Mouse (Mus musculus): ENCODE measurements around the gene Brinp2. TPM values are rescaled to one million over a fixed set of nuclear protein-coding genes. Genes with fewer than 3 reads are reported as not detected.

Brinp2 gene
- polyA plus RNA-seq, 1 experiment from 2014 or later: 2.7 TPM

GRCm38 (mm10) chr1:158218750-158219149 is 137.4 kb downstream of the Brinp2 start:
- DNase-seq (ENCODE audit: low spot score): no peak
- no peak overlapping the region for H3K4me3 ChIP-seq (ENCODE audit: low read depth, low read length)
- H3K27ac ChIP-seq (ENCODE audit: low read depth, low read length): no peak overlapping the region
- H3K9me3 ChIP-seq (ENCODE audit: control insufficient read depth, low read length): no peaks in the 10 kb centered on the region
- no peak for ATAC-seq (ENCODE audit: low FRiP score)
- no peaks in the 10 kb centered on the region; the same call in 1 of the 2 replicates for H3K4me1 ChIP-seq (replicated peaks; ENCODE audit: control insufficient read depth, insufficient read depth, low read length)
- H3K9ac ChIP-seq (ENCODE audit: low read depth, low read length): no peak overlapping the region
- H3K27me3 ChIP-seq (ENCODE audit: control insufficient read depth, insufficient read depth, low read length): no peaks in the 10 kb centered on the region
- no peaks in the 10 kb centered on the region for H3K36me3 ChIP-seq (ENCODE audit: control insufficient read depth, insufficient read depth, low read length)
- 71% methylated on average over 1 of the region's 1 CpGs for WGBS
- H3K4me2 ChIP-seq (replicated peaks; ENCODE audit: low read depth, low read length): no peak overlapping the region

- Histone ChIP-seq H3K9me3 (ENCODE audit: control insufficient read depth, low read length) (no peaks in the 10 kb centered on the region), H3K9ac (ENCODE audit: low read depth, low read length) (no peak overlapping the region), H3K36me3 (ENCODE audit: control insufficient read depth, insufficient read depth, low read length) (no peaks in the 10 kb centered on the region), H3K4me2 (replicated peaks; ENCODE audit: low read depth, low read length) (no peak overlapping the region), H3K27me3 (ENCODE audit: control insufficient read depth, insufficient read depth, low read length) (no peaks in the 10 kb centered on the region), H3K4me3 (ENCODE audit: low read depth, low read length) (no peak overlapping the region), H3K4me1 (replicated peaks; ENCODE audit: control insufficient read depth, insufficient read depth, low read length) (no peaks in the 10 kb centered on the region; the same call in 1 of the 2 replicates), H3K27ac (ENCODE audit: low read depth, low read length) (no peak overlapping the region)
- WGBS: 61% methylated on average over 2 of the region's 2 CpGs
- no peak for DNase-seq (ENCODE audit: low spot score)
- ATAC-seq (ENCODE audit: low FRiP score): no peak
Measured at GRCm38 (mm10) chr1:158218294-158218693, 137.8 kb downstream of the Brinp2 start.

- no peak overlapping the region for H3K4me2 ChIP-seq (replicated peaks; ENCODE audit: low read depth, low read length)
- H3K9ac ChIP-seq (ENCODE audit: low read depth, low read length): no peak overlapping the region
- H3K36me3 ChIP-seq (ENCODE audit: control insufficient read depth, insufficient read depth, low read length): no peaks in the 10 kb centered on the region
- H3K4me3 ChIP-seq (ENCODE audit: low read depth, low read length): no peak overlapping the region
- H3K4me1 ChIP-seq (replicated peaks; ENCODE audit: control insufficient read depth, insufficient read depth, low read length): no peaks in the 10 kb centered on the region; the same call in 1 of the 2 replicates
- WGBS: 68% methylated on average over 9 of the region's 9 CpGs
- no peak overlapping the region for H3K27ac ChIP-seq (ENCODE audit: low read depth, low read length)
- no peaks in the 10 kb centered on the region for H3K9me3 ChIP-seq (ENCODE audit: control insufficient read depth, low read length)
- DNase-seq (ENCODE audit: low spot score) (no peak), ATAC-seq (ENCODE audit: low FRiP score) (no peak)
- H3K27me3 ChIP-seq (ENCODE audit: control insufficient read depth, insufficient read depth, low read length): no peaks in the 10 kb centered on the region
Measured at GRCm38 (mm10) chr1:158215581-158215980, 140.5 kb downstream of the Brinp2 start.

GRCm38 (mm10) chr1:158214743-158215142 is 141.4 kb downstream of the Brinp2 start:
- ATAC-seq (ENCODE audit: low FRiP score) (no peak), DNase-seq (ENCODE audit: low spot score) (no peak)
- Histone ChIP-seq H3K27ac (ENCODE audit: low read depth, low read length) (no peak overlapping the region), H3K27me3 (ENCODE audit: control insufficient read depth, insufficient read depth, low read length) (no peaks in the 10 kb centered on the region), H3K9me3 (ENCODE audit: control insufficient read depth, low read length) (no peaks in the 10 kb centered on the region), H3K4me3 (ENCODE audit: low read depth, low read length) (no peak overlapping the region), H3K4me1 (replicated peaks; ENCODE audit: control insufficient read depth, insufficient read depth, low read length) (no peaks in the 10 kb centered on the region), H3K9ac (ENCODE audit: low read depth, low read length) (no peak overlapping the region), H3K36me3 (ENCODE audit: control insufficient read depth, insufficient read depth, low read length) (no peaks in the 10 kb centered on the region), H3K4me2 (replicated peaks; ENCODE audit: low read depth, low read length) (no peak overlapping the region)
- WGBS: 42% methylated on average over 5 of the region's 5 CpGs

GRCm38 (mm10) chr1:158213736-158214135 is 142.4 kb downstream of the Brinp2 start:
- H3K36me3 ChIP-seq (ENCODE audit: control insufficient read depth, insufficient read depth, low read length): no peaks in the 10 kb centered on the region
- no peak overlapping the region for H3K27ac ChIP-seq (ENCODE audit: low read depth, low read length)
- 89% methylated on average over 4 of the region's 4 CpGs for WGBS
- no peak overlapping the region for H3K9ac ChIP-seq (ENCODE audit: low read depth, low read length)
- ATAC-seq (ENCODE audit: low FRiP score): no peak
- no peaks in the 10 kb centered on the region for H3K4me1 ChIP-seq (replicated peaks; ENCODE audit: control insufficient read depth, insufficient read depth, low read length)
- H3K4me2 ChIP-seq (replicated peaks; ENCODE audit: low read depth, low read length): no peak overlapping the region
- no peak overlapping the region for H3K4me3 ChIP-seq (ENCODE audit: low read depth, low read length)
- H3K27me3 ChIP-seq (ENCODE audit: control insufficient read depth, insufficient read depth, low read length): no peaks in the 10 kb centered on the region
- no peaks in the 10 kb centered on the region for H3K9me3 ChIP-seq (ENCODE audit: control insufficient read depth, low read length)
- DNase-seq (ENCODE audit: low spot score): no peak

GRCm38 (mm10) chr1:158207620-158208019 is 148.5 kb downstream of the Brinp2 start:
- WGBS: 85% methylated on average over 2 of the region's 2 CpGs

GRCm38 (mm10) chr1:158202932-158203331 is 153.2 kb downstream of the Brinp2 start:
- H3K9ac ChIP-seq (ENCODE audit: low read depth, low read length): no peak overlapping the region
- H3K27ac ChIP-seq (ENCODE audit: low read depth, low read length): no peak overlapping the region
- no peaks in the 10 kb centered on the region for H3K4me1 ChIP-seq (replicated peaks; ENCODE audit: control insufficient read depth, insufficient read depth, low read length)
- H3K27me3 ChIP-seq (ENCODE audit: control insufficient read depth, insufficient read depth, low read length): no peaks in the 10 kb centered on the region
- no peak overlapping the region for H3K4me3 ChIP-seq (ENCODE audit: low read depth, low read length)
- ATAC-seq (ENCODE audit: low FRiP score): peak; percentile 45; the same call in 1 of the 2 replicates
- no peak overlapping the region for H3K4me2 ChIP-seq (replicated peaks; ENCODE audit: low read depth, low read length)
- WGBS: 42% methylated on average over 2 of the region's 2 CpGs
- no peak for DNase-seq (ENCODE audit: low spot score)
- H3K36me3 ChIP-seq (ENCODE audit: control insufficient read depth, insufficient read depth, low read length): no peaks in the 10 kb centered on the region
- no peaks in the 10 kb centered on the region for H3K9me3 ChIP-seq (ENCODE audit: control insufficient read depth, low read length)

More at GRCm38 (mm10) chr1:158207620-158208019, 148.5 kb downstream of the Brinp2 start:
- Histone ChIP-seq H3K4me3 (ENCODE audit: low read depth, low read length) (no peak overlapping the region), H3K9ac (ENCODE audit: low read depth, low read length) (no peak overlapping the region), H3K4me1 (replicated peaks; ENCODE audit: control insufficient read depth, insufficient read depth, low read length) (no peaks in the 10 kb centered on the region), H3K4me2 (replicated peaks; ENCODE audit: low read depth, low read length) (no peak overlapping the region), H3K36me3 (ENCODE audit: control insufficient read depth, insufficient read depth, low read length) (no peaks in the 10 kb centered on the region), H3K27ac (ENCODE audit: low read depth, low read length) (no peak overlapping the region), H3K9me3 (ENCODE audit: control insufficient read depth, low read length) (no peaks in the 10 kb centered on the region), H3K27me3 (ENCODE audit: control insufficient read depth, insufficient read depth, low read length) (no peaks in the 10 kb centered on the region)
- DNase-seq (ENCODE audit: low spot score) (no peak), ATAC-seq (ENCODE audit: low FRiP score) (no peak)

Other genes starting within 250 kb of the Brinp2 start
- 15.2 and 20.6 TPM in 2 replicates for gene Astn1, start 5.9 kb upstream of the Brinp2 start, polyA plus RNA-seq (2014; fragmentation: Nextera tagmentation; extraction: Ambion mirVana)